Mouse (Mus musculus): ENCODE data around the gene Ubqln4.

GRCm38 (mm10) chr3:88516407-88516806 lies 37.2 kb upstream of the Ubqln4 start:
- TF ChIP-seq EP300 (IDR thresholded peaks at IDR 0.05), result no peak
- TF ChIP-seq CTCF (IDR thresholded peaks at IDR 0.05), result no peak

Measured in lung, postnatal 0 days (tissue).